In genomic region chr10:117641400-117642200, GRCm38 (mm10) we compare ENCODE assay signal across 9 mouse cellular contexts. TPM values are rescaled to one million over a fixed set of nuclear protein-coding genes. Genes with fewer than 3 reads are reported as not detected.
A peak's percentile ranks its signal among the peaks of the same experiment; 100 is the strongest.
DNase-seq lines count a peak whose midpoint lies in the region; ATAC-seq and TF ChIP-seq lines count a peak whose summit lies in the region.
"Had no signal": no experiment of that assay in that cellular context is flagged by ENCODE, and none has a peak within 500 bp of the region (broad histone marks: within the 10 kb centered on the region; RNA-seq: fewer than 3 reads in every experiment).

No protein-coding gene starts in this region.

- ATAC-seq in intestine, embryonic 15.5 days: no peak
- ATAC-seq in intestine, postnatal 0 days: no peak
- no peak for ATAC-seq in forebrain, embryonic 12.5 days (ENCODE audit: low FRiP score)
- 0 out of 2 replicates have a peak, but pooled peaks have one; percentile 39 for ATAC-seq in heart, postnatal 0 days (ENCODE audit: insufficient read depth, low read depth)

- no peak for DNase-seq in heart, postnatal 0 days (ENCODE audit: low spot score)
- peak; percentile 43 for DNase-seq in retina, embryonic 14.5 days (ENCODE audit: low spot score)
- no peak for DNase-seq in adrenal gland, adult 2 months
- no peak for DNase-seq in liver
- no peak for DNase-seq in kidney, postnatal 10 days

- no peaks in the 10 kb centered on the region for H3K36me3 ChIP-seq in intestine, embryonic 15.5 days
- H3K36me3 ChIP-seq in intestine, postnatal 0 days (ENCODE audit: control insufficient read depth, insufficient read depth): no peaks in the 10 kb centered on the region
- no peaks in the 10 kb centered on the region for H3K36me3 ChIP-seq in forebrain, embryonic 12.5 days (replicated peaks)
- H3K36me3 ChIP-seq in heart, postnatal 0 days (replicated peaks; ENCODE audit: control insufficient read depth, insufficient read depth, low read length): no peaks in the 10 kb centered on the region
- H3K36me3 ChIP-seq: limb, embryonic 13.5 days had no signal

- no peak for TF ChIP-seq EP300 in heart, postnatal 0 days (IDR thresholded peaks at IDR 0.05; ENCODE audit: low read depth)

- H3K27ac ChIP-seq in intestine, embryonic 15.5 days: no peak overlapping the region
- no peak overlapping the region for H3K27ac ChIP-seq in intestine, postnatal 0 days (ENCODE audit: low read depth, low read length)
- no peak overlapping the region for H3K27ac ChIP-seq in forebrain, embryonic 12.5 days
- peak overlapping the region; percentile 16 for H3K27ac ChIP-seq in heart, postnatal 0 days (ENCODE audit: low read depth)
- H3K27ac ChIP-seq: limb, embryonic 13.5 days had no signal

- TF ChIP-seq CTCF in intestine, postnatal 0 days (IDR thresholded peaks at IDR 0.05; ENCODE audit: low read depth): no peak
- TF ChIP-seq CTCF in heart, postnatal 0 days (IDR thresholded peaks at IDR 0.05; ENCODE audit: low read depth): no peak

- no peaks in the 10 kb centered on the region for H3K9me3 ChIP-seq in intestine, embryonic 15.5 days
- H3K9me3 ChIP-seq in intestine, postnatal 0 days (ENCODE audit: control insufficient read depth): no peaks in the 10 kb centered on the region
- H3K9me3 ChIP-seq in forebrain, embryonic 12.5 days: no peaks in the 10 kb centered on the region
- no peaks in the 10 kb centered on the region for H3K9me3 ChIP-seq in heart, postnatal 0 days (replicated peaks; ENCODE audit: control insufficient read depth, low read length)
- H3K9me3 ChIP-seq: limb, embryonic 13.5 days had no signal

- H3K27me3 ChIP-seq in intestine, embryonic 15.5 days (replicated peaks): no peaks in the 10 kb centered on the region
- no peaks in the 10 kb centered on the region for H3K27me3 ChIP-seq in intestine, postnatal 0 days (replicated peaks; ENCODE audit: control insufficient read depth, insufficient read depth, low read length)
- H3K27me3 ChIP-seq in forebrain, embryonic 12.5 days: no peaks in the 10 kb centered on the region
- H3K27me3 ChIP-seq in heart, postnatal 0 days (ENCODE audit: control insufficient read depth, insufficient read depth, low read length): no peaks in the 10 kb centered on the region
- H3K27me3 ChIP-seq: limb, embryonic 13.5 days had no signal

- peak overlapping the region; percentile 17; the same call in 1 of the 2 replicates for H3K4me2 ChIP-seq in intestine, embryonic 15.5 days (replicated peaks)
- H3K4me2 ChIP-seq in intestine, postnatal 0 days (replicated peaks; ENCODE audit: low read depth): no peak overlapping the region
- peak overlapping the region; percentile 21; the same call in 1 of the 2 replicates for H3K4me2 ChIP-seq in forebrain, embryonic 12.5 days
- H3K4me2 ChIP-seq in heart, postnatal 0 days (ENCODE audit: low read depth, low read length): peak overlapping the region; percentile 32
- H3K4me2 ChIP-seq: limb, embryonic 13.5 days had no signal

- H3K9ac ChIP-seq in intestine, embryonic 15.5 days: no peak overlapping the region
- no peak overlapping the region for H3K9ac ChIP-seq in intestine, postnatal 0 days (ENCODE audit: low read depth, low read length)
- H3K9ac ChIP-seq in forebrain, embryonic 12.5 days: no peak overlapping the region
- H3K9ac ChIP-seq in heart, postnatal 0 days (replicated peaks; ENCODE audit: low read depth, low read length): no peak overlapping the region; the same call in 1 of the 2 replicates
- H3K9ac ChIP-seq: limb, embryonic 13.5 days had no signal

- H3K4me3 ChIP-seq in intestine, embryonic 15.5 days (replicated peaks): no peak overlapping the region
- H3K4me3 ChIP-seq in intestine, postnatal 0 days (ENCODE audit: low read depth, low read length): no peak overlapping the region
- H3K4me3 ChIP-seq in forebrain, embryonic 12.5 days (replicated peaks): no peak overlapping the region; the same call in 1 of the 2 replicates
- H3K4me3 ChIP-seq in heart, postnatal 0 days (ENCODE audit: low read depth, low read length): no peak overlapping the region
- H3K4me3 ChIP-seq: limb, embryonic 13.5 days had no signal

- WGBS in intestine, embryonic 15.5 days: 66% methylated on average over 20 of the region's 20 CpGs
- 72% methylated on average over 20 of the region's 20 CpGs for WGBS in intestine, postnatal 0 days
- 43% methylated on average over 20 of the region's 20 CpGs for WGBS in forebrain, embryonic 12.5 days
- WGBS in heart, postnatal 0 days: 41% methylated on average over 20 of the region's 20 CpGs

- peaks cover 9% of the 10 kb centered on the region for H3K4me1 ChIP-seq in intestine, embryonic 15.5 days (replicated peaks)
- H3K4me1 ChIP-seq in intestine, postnatal 0 days (replicated peaks; ENCODE audit: control insufficient read depth, insufficient read depth, low read length): 0 out of 2 replicates have a peak, but pooled peaks cover 3% of the 10 kb centered on the region
- peaks cover 5% of the 10 kb centered on the region for H3K4me1 ChIP-seq in forebrain, embryonic 12.5 days
- H3K4me1 ChIP-seq in heart, postnatal 0 days (ENCODE audit: control insufficient read depth, insufficient read depth): no peaks in the 10 kb centered on the region

RNA-seq across cellular contexts. Expression of gene Cpm, which starts 12.3 kb away (rescaled TPM):
- polyA plus RNA-seq in intestine, embryonic 15.5 days (2015; fragmentation: Nextera tagmentation; extraction: Ambion mirVana): 44.4 and 50.7 TPM in 2 replicates
- polyA plus RNA-seq in intestine, postnatal 0 days (2015; fragmentation: Nextera tagmentation; extraction: Ambion mirVana): 32.8 and 33.8 TPM in 2 replicates
- polyA plus RNA-seq in forebrain, embryonic 12.5 days (2016; fragmentation: Nextera tagmentation; extraction: Ambion mirVana): 5.2 and 6.5 TPM in 2 replicates
- total RNA-seq in heart, postnatal 0 days (2014; rRNA removed; ENCODE audit: low replicate concordance): 0.53 and 4.7 TPM in 2 replicates
- 2.0 and 2.1 TPM in 2 replicates for polyA plus RNA-seq in heart, postnatal 0 days (2015; fragmentation: Nextera tagmentation; extraction: Ambion mirVana)
- total RNA-seq in adrenal gland, adult 2 months (2021): 10 to 100 TPM; 21.4 to 29.3 TPM
- 14.6 and 19.2 TPM in 2 replicates for polyA plus RNA-seq in adrenal gland, adult 2 months (2012; rRNA removed)
